Mouse (Mus musculus): ENCODE measurements around the gene Scarb1. TPM values are rescaled to one million over a fixed set of nuclear protein-coding genes. Genes with fewer than 3 reads are reported as not detected.
"Not testable (repeated sequence)": the region's sequence is repeated elsewhere in the genome, so short reads cannot be mapped to it uniquely, and the experiment has no call there.

Scarb1 gene
- 44.4 and 47.9 TPM in 2 replicates for polyA plus RNA-seq (2014; fragmentation: Nextera tagmentation; extraction: Ambion mirVana)

DNA sequence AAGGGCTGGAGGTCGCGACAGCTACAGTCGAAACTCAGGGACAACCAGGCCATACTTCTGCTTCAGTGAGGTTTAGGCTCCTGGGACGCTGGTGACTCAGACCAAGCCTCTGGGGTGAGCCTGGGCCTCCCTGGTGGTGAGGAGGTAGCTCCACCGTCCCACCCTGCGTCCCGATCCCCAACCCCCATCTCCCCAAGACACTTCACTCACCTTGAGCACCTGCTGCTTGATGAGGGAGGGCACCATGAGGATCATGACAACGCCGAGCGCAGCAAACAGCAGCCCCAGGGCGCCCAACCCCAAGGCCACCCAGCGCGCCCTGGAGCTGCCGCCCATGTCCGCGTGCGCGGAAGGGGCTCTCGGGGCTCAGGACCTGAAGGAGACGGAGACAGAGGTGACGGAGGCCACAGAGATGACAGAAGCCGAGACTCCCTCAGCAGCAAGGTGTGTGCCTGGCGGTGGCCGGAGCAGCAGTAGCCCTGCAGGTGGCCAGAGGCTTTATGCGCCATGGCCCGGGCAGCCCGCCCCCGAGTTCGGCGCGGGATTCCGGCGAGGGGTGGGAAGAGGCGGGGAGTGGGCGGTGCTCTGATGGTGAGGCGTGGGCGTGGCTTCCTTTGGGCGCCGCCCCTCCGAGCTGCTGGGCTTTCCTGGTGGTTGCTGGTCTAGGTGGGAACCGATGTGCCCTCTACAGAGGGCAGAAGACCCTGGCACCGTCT lies at the start of gene Scarb1:
Gene Scarb1, minus strand, starts transcription at position 548 of the 716 bp plus-strand sequence.
- Histone ChIP-seq H3K27me3 (replicated peaks; ENCODE audit: control insufficient read depth, insufficient read depth, low read length) (no peaks in the 10 kb centered on the region), H3K27ac (replicated peaks; ENCODE audit: low read depth, low read length) (peak within 1 kb of the TSS; percentile 78), H3K36me3 (ENCODE audit: control insufficient read depth, insufficient read depth, low read length) (0 out of 2 replicates have a peak, but pooled peaks cover 3% of the 10 kb centered on the region), H3K4me1 (ENCODE audit: control insufficient read depth, insufficient read depth, low read length) (peaks cover 16% of the 10 kb centered on the region), H3K9me3 (ENCODE audit: control insufficient read depth, low read length) (no peaks in the 10 kb centered on the region), H3K4me3 (ENCODE audit: low read depth, low read length) (peak within 1 kb of the TSS; percentile 79), H3K4me2 (ENCODE audit: low read depth, low read length) (peak within 1 kb of the TSS; percentile 95), H3K9ac (ENCODE audit: low read depth, low read length) (peak within 1 kb of the TSS; percentile 70)
- ATAC-seq (ENCODE audit: low read depth) (peak; percentile 66), DNase-seq (ENCODE audit: low spot score) (peak; percentile 89)
- WGBS = 2% methylated on average over 24 of the region's 42 CpGs

DNA sequence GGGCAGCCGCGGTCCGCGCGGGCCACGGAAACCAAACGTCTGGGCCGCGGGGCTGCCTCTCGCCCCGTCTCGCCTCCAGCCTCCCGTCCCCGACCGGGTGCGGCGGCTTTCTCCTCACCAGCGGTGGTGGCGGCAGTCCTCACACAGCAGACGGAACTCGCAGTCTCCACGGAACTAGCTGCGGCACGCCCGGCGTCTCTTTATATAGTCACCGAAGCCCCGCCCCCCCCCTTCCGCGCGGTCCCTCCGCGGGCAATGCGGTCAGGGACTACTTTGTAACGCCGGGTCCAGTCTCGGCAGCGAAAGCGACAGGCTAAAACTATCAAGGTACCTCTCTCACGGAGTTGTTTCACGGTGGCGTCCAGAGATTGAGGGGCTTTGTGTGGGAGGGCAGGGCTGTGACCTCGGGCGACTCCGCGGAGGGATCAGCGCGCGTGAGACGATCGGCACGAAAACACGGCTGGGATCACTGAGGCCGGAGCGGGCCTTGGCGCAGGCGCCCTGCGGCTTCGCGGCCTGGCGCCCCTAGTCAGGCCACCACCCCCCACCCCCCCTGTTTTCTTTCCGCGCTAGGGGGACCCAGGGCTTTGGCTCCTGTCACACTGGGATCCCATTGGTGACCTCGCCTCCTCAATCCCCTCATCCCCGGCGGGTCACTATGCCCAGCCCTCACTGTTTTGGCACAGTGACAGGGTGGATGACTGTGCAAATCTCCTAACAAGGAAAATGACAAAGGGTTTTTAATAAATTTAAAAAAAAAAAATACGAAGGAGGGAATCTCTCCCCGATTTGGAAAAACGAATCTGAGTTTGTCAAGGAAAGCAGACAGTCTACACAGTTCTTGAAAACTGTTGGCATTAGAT lies 48.9 kb upstream of the Scarb1 start, which contains the start of gene Ubc:
Gene Ubc, minus strand, starts transcription at position 624 of the 863 bp plus-strand sequence.
- Histone ChIP-seq H3K4me3 (ENCODE audit: low read depth, low read length) (peak within 1 kb of the TSS; percentile 99), H3K9me3 (ENCODE audit: control insufficient read depth, low read length) (no peaks in the 10 kb centered on the region), H3K27me3 (replicated peaks; ENCODE audit: control insufficient read depth, insufficient read depth, low read length) (no peaks in the 10 kb centered on the region), H3K9ac (ENCODE audit: low read depth, low read length) (peak within 1 kb of the TSS; percentile 100), H3K27ac (replicated peaks; ENCODE audit: low read depth, low read length) (peak within 1 kb of the TSS; percentile 93), H3K4me2 (ENCODE audit: low read depth, low read length) (peak within 1 kb of the TSS; percentile 97), H3K4me1 (ENCODE audit: control insufficient read depth, insufficient read depth, low read length) (peaks cover 26% of the 10 kb centered on the region), H3K36me3 (ENCODE audit: control insufficient read depth, insufficient read depth, low read length) (peaks cover 19% of the 10 kb centered on the region)
- peak; percentile 38 for ATAC-seq (ENCODE audit: low read depth)
- under 1% methylated on average over 61 of the region's 69 CpGs for WGBS
- DNase-seq (ENCODE audit: low spot score) = peak; percentile 93

DNA sequence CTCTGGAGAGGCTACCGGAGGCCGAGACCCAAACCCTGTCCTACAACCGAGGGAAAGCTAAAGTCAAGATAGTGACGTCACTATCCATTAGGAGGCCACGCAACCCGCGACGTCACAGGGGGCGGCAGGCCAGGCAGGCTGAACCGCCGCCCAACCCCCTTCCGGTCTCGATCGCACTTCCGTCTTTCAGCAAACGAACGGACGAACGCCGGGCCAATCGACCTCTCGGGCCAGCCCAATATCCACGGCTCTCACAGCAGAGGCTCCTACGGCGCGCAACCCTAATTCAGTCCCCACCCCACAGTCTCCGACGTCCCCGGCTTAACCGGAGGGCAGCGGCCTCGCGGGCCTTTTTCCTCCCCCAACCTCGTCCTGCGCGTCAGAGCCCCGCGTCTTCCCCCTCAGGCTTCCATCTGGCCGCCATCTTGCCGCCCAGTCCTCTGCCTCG lies 48.3 kb upstream of the Scarb1 start, which contains the start of gene Gm10382:
Gene Gm10382, plus strand, starts transcription at position 192 of the 448 bp plus-strand sequence.
- peak; percentile 1; the same call in 1 of the 2 replicates for ATAC-seq (ENCODE audit: low read depth)
- peak; percentile 79 for DNase-seq (ENCODE audit: low spot score)
- Histone ChIP-seq H3K9ac (ENCODE audit: low read depth, low read length) (peak within 1 kb of the TSS; percentile 100), H3K4me1 (ENCODE audit: control insufficient read depth, insufficient read depth, low read length) (peaks cover 22% of the 10 kb centered on the region), H3K36me3 (ENCODE audit: control insufficient read depth, insufficient read depth, low read length) (peaks cover 25% of the 10 kb centered on the region), H3K9me3 (ENCODE audit: control insufficient read depth, low read length) (no peaks in the 10 kb centered on the region), H3K27me3 (replicated peaks; ENCODE audit: control insufficient read depth, insufficient read depth, low read length) (no peaks in the 10 kb centered on the region), H3K27ac (replicated peaks; ENCODE audit: low read depth, low read length) (peak within 1 kb of the TSS; percentile 93), H3K4me2 (ENCODE audit: low read depth, low read length) (peak within 1 kb of the TSS; percentile 97), H3K4me3 (ENCODE audit: low read depth, low read length) (peak within 1 kb of the TSS; percentile 99)
- WGBS = 0% methylated on average over 38 of the region's 41 CpGs

DNA sequence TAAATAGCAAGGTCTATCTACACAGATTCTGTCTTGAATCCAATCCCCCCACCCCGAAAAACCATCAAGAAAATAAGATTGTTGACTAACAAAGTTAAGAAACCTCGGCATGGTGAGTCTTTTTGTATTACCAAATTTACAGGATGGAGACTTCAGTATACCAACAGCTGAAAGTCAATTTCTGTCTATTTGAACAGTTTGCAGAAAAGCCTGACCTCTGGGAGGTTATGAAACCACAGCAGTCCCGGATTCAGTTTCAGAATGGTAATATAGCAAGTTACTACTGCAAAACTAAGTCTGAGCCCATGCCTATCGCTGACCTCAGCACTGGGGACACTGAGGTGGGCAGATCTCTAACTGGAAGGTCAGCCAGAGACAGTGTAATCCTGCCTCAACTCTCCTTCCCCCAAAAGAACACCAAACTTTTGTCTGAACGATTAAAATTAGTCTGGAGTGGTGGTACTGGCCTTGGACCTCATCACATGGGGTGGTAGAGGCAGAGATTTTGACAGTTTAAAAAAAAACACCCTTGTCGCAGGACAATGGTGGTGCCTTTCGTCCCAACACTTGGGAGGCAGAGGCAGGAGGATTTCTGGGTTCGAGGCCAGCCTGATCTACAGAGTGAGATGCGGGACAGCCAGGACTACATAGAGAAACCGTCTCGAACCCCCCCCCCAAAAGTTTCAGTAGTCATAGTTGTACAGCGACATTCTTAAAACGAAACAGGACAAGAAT lies 47.6 kb upstream of the Scarb1 start:
- peak overlapping the region; percentile 97 for H3K4me2 ChIP-seq (ENCODE audit: low read depth, low read length)
- H3K9me3 ChIP-seq (ENCODE audit: control insufficient read depth, low read length) = no peaks in the 10 kb centered on the region
- H3K4me3 ChIP-seq (ENCODE audit: low read depth, low read length) = peak overlapping the region; percentile 99
- H3K36me3 ChIP-seq (ENCODE audit: control insufficient read depth, insufficient read depth, low read length) = peaks cover 32% of the 10 kb centered on the region
- peaks cover 17% of the 10 kb centered on the region for H3K4me1 ChIP-seq (ENCODE audit: control insufficient read depth, insufficient read depth, low read length)
- H3K9ac ChIP-seq (ENCODE audit: low read depth, low read length) = peak overlapping the region; percentile 100
- no peaks in the 10 kb centered on the region for H3K27me3 ChIP-seq (replicated peaks; ENCODE audit: control insufficient read depth, insufficient read depth, low read length)
- ATAC-seq (ENCODE audit: low read depth) (no peak), DNase-seq (ENCODE audit: low spot score) (no peak)
- 22% methylated on average over 13 of the region's 13 CpGs for WGBS
- H3K27ac ChIP-seq (replicated peaks; ENCODE audit: low read depth, low read length) = peak overlapping the region; percentile 93; the same call in 1 of the 2 replicates

DNA sequence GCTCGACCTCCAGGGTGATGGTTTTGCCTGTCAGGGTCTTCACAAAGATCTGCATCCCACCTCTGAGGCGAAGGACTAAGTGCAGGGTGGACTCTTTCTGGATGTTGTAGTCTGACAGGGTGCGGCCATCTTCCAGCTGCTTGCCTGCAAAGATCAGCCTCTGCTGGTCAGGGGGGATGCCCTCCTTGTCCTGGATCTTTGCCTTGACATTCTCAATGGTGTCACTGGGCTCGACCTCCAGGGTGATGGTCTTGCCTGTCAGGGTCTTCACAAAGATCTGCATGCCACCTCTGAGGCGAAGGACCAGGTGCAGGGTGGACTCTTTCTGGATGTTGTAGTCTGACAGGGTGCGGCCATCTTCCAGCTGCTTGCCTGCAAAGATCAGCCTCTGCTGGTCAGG lies 46.4 kb upstream of the Scarb1 start:
- not testable (repeated sequence) for H3K4me2 ChIP-seq (ENCODE audit: low read depth, low read length); H3K27ac ChIP-seq (replicated peaks; ENCODE audit: low read depth, low read length); H3K4me1 ChIP-seq (ENCODE audit: control insufficient read depth, insufficient read depth, low read length); H3K27me3 ChIP-seq (replicated peaks; ENCODE audit: control insufficient read depth, insufficient read depth, low read length); H3K4me3 ChIP-seq (ENCODE audit: low read depth, low read length); DNase-seq (ENCODE audit: low spot score); H3K9ac ChIP-seq (ENCODE audit: low read depth, low read length); ATAC-seq (ENCODE audit: low read depth); H3K9me3 ChIP-seq (ENCODE audit: control insufficient read depth, low read length)
- 87% methylated on average over 3 of the region's 6 CpGs for WGBS
- H3K36me3 ChIP-seq (ENCODE audit: control insufficient read depth, insufficient read depth, low read length) = peaks cover 33% of the 10 kb centered on the region

DNA sequence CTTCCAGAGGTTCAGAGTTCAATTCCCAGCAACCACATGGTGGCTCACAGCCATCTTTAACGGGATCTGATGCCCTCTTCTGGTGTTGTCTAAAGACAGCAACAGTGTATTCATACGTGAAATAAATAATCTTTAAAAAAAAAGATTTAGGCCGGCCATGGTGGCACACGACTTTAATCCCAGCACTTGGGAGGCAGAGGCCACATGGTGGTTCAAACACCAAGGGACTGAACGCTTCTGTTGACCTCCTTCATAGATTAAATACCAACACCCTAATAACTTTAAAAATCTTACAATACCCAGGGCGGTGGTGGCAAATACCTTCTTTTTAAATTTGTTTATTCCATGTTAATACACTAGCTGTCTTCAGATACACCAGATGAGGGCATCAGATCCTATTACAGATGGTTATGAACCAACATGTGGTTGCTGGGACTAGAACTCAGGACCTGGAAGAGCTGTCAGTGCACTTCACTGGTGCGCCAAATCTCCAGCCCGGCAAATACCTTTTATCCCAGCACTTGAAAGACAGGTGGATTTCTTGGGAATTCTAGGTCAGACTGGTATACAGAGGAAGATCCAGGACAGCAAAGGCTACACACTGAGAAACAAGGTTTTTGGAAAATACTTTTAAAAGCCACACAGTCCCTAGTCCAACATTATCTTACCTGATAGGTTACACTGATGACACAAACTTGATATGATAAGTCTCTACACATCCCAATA lies 44.5 kb upstream of the Scarb1 start:
- H3K36me3 ChIP-seq (ENCODE audit: control insufficient read depth, insufficient read depth, low read length) = peaks cover 33% of the 10 kb centered on the region
- H3K4me1 ChIP-seq (ENCODE audit: control insufficient read depth, insufficient read depth, low read length) = 0 out of 2 replicates have a peak, but pooled peaks cover 8% of the 10 kb centered on the region
- H3K9me3 ChIP-seq (ENCODE audit: control insufficient read depth, low read length) = no peaks in the 10 kb centered on the region
- no peak overlapping the region for H3K4me3 ChIP-seq (ENCODE audit: low read depth, low read length)
- no peak overlapping the region for H3K4me2 ChIP-seq (ENCODE audit: low read depth, low read length)
- H3K9ac ChIP-seq (ENCODE audit: low read depth, low read length) = no peak overlapping the region
- ATAC-seq (ENCODE audit: low read depth) (no peak), DNase-seq (ENCODE audit: low spot score) (no peak)
- WGBS = 76% methylated on average over 8 of the region's 8 CpGs
- H3K27ac ChIP-seq (replicated peaks; ENCODE audit: low read depth, low read length) = no peak overlapping the region
- no peaks in the 10 kb centered on the region for H3K27me3 ChIP-seq (replicated peaks; ENCODE audit: control insufficient read depth, insufficient read depth, low read length)

DNA sequence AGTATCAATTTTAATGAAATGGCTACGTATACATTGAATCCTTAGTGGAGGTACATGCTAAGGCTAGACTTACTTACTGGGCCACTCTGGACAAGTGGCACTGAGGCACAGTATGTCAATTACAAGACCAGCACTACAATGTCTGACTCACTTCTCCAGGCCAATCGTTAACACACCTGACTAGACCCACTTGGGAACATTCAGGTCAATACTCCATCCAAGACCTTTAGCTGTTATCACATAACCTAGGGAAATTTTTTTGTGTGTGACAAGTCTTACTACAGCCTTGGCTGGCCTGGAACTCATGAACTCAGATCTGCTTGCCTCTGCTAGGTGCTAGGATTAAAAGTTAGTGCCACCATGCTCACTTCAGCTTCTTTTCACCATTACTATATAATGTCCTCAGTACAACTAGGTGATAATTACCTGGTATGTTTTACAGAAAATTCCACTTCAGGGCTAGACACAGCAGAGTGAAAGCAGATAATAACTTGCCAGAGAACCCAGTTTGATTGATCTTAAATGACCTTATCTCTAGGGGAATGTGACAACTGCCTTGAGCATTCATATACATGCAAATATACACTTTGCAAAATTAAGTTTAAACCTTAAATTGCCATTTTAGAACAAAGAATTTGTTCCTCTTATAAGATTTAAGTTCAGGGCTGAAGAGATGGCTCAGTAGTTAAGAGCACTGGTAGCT lies 43.8 kb upstream of the Scarb1 start:
- Histone ChIP-seq H3K4me3 (ENCODE audit: low read depth, low read length) (no peak overlapping the region), H3K9me3 (ENCODE audit: control insufficient read depth, low read length) (no peaks in the 10 kb centered on the region), H3K4me2 (ENCODE audit: low read depth, low read length) (no peak overlapping the region), H3K27ac (replicated peaks; ENCODE audit: low read depth, low read length) (no peak overlapping the region), H3K36me3 (ENCODE audit: control insufficient read depth, insufficient read depth, low read length) (peaks cover 33% of the 10 kb centered on the region), H3K9ac (ENCODE audit: low read depth, low read length) (no peak overlapping the region), H3K4me1 (ENCODE audit: control insufficient read depth, insufficient read depth, low read length) (0 out of 2 replicates have a peak, but pooled peaks cover 8% of the 10 kb centered on the region), H3K27me3 (replicated peaks; ENCODE audit: control insufficient read depth, insufficient read depth, low read length) (no peaks in the 10 kb centered on the region)
- DNase-seq (ENCODE audit: low spot score) (no peak), ATAC-seq (ENCODE audit: low read depth) (no peak)
- WGBS = 94% methylated on average over 2 of the region's 2 CpGs

Data from embryonic facial prominence, embryonic 14.5 days (tissue).